Mouse (Mus musculus): Measurements from ENCODE around the gene Anxa9.

The Anxa9 gene

GRCm38 (mm10) chr3:95284062-95284461, 22.9 kb downstream of the Anxa9 start:
- CTCF ChIA-PET, result interaction anchor here (0.7 kb wide), 1 partner anchor 76 kb away, joined by 3 read pairs; no protein-coding TSS in a partner anchor

GRCm38 (mm10) chr3:95283589-95283941, 23.4 kb downstream of the Anxa9 start:
- CTCF ChIA-PET, result no interaction called here

GRCm38 (mm10) chr3:95282865-95283588, 23.9 kb downstream of the Anxa9 start:
- CTCF ChIA-PET, result no interaction called here

GRCm38 (mm10) chr3:95282381-95282864, 24.6 kb downstream of the Anxa9 start:
- CTCF ChIA-PET, result no interaction called here

GRCm38 (mm10) chr3:95281216-95282126, 25.5 kb downstream of the Anxa9 start, which contains the start of the genes Mindy1 and Prune1:
Gene Mindy1 (plus strand): TSS chr3:95281345.
Gene Prune1 (minus strand): TSS chr3:95282076.
- CTCF ChIA-PET, result no interaction called here

- CTCF ChIA-PET, result no interaction called here
These were observed 26.2 kb downstream of the Anxa9 start for GRCm38 (mm10) chr3:95280747-95281146.

GRCm38 (mm10) chr3:95277149-95277551, 29.8 kb downstream of the Anxa9 start:
- CTCF ChIA-PET, result no interaction called here

GRCm38 (mm10) chr3:95276428-95276934, 30.5 kb downstream of the Anxa9 start:
- CTCF ChIA-PET, result no interaction called here

GRCm38 (mm10) chr3:95275161-95275560, 31.8 kb downstream of the Anxa9 start:
- CTCF ChIA-PET, result interaction anchor here (0.7 kb wide), 1 partner anchor 115 kb away, joined by 3 read pairs; no protein-coding TSS in a partner anchor

- CTCF ChIA-PET, result no interaction called here
These were observed 32.5 kb downstream of the Anxa9 start for GRCm38 (mm10) chr3:95274453-95274852.

GRCm38 (mm10) chr3:95273471-95273870, 33.5 kb downstream of the Anxa9 start:
- CTCF ChIA-PET, result no interaction called here

GRCm38 (mm10) chr3:95270766-95271364, 36.1 kb downstream of the Anxa9 start:
- CTCF ChIA-PET, result no interaction called here

GRCm38 (mm10) chr3:95269789-95270188, 37.2 kb downstream of the Anxa9 start:
- CTCF ChIA-PET, result no interaction called here

GRCm38 (mm10) chr3:95267855-95268254, 39.1 kb downstream of the Anxa9 start:
- CTCF ChIA-PET, result no interaction called here

- CTCF ChIA-PET, result no interaction called here
These were observed 40.9 kb downstream of the Anxa9 start for GRCm38 (mm10) chr3:95266052-95266451.

GRCm38 (mm10) chr3:95264724-95265123, 42.3 kb downstream of the Anxa9 start:
- CTCF ChIA-PET, result no interaction called here

- CTCF ChIA-PET, result interaction anchor here (0.5 to 0.9 kb wide), 3 partner anchors 49 to 714 kb away, joined by 3 to 5 read pairs (median 3); no protein-coding TSS in a partner anchor
These were observed 43.8 kb downstream of the Anxa9 start for GRCm38 (mm10) chr3:95263089-95263739.

- CTCF ChIA-PET, result interaction anchor here (0.5 kb wide), 1 partner anchor 49 kb away, joined by 10 read pairs; no protein-coding TSS in a partner anchor
These were observed 45.0 kb downstream of the Anxa9 start for GRCm38 (mm10) chr3:95261975-95262374.

- CTCF ChIA-PET, result no interaction called here
These were observed 50.0 kb downstream of the Anxa9 start for GRCm38 (mm10) chr3:95256931-95257330.

- CTCF ChIA-PET, result interaction anchor here (1.3 kb wide), 1 partner anchor 15 kb away, joined by 3 read pairs; no protein-coding TSS in a partner anchor
These were observed 56.1 kb downstream of the Anxa9 start, which contains the start of gene Bnipl for GRCm38 (mm10) chr3:95250783-95251424. Gene Bnipl (minus strand): TSS chr3:95251193.

GRCm38 (mm10) chr3:95250361-95250760, 56.6 kb downstream of the Anxa9 start:
- CTCF ChIA-PET, result no interaction called here

All from spleen, embryonic (tissue).